Mouse (Mus musculus): ENCODE results near the gene 4632433K11Rik. TPM values are rescaled to one million over a fixed set of nuclear protein-coding genes. Genes with fewer than 3 reads are reported as not detected.

4632433K11Rik gene
- polyA plus RNA-seq, 1 experiment from 2014 or later, result not detected

DNA sequence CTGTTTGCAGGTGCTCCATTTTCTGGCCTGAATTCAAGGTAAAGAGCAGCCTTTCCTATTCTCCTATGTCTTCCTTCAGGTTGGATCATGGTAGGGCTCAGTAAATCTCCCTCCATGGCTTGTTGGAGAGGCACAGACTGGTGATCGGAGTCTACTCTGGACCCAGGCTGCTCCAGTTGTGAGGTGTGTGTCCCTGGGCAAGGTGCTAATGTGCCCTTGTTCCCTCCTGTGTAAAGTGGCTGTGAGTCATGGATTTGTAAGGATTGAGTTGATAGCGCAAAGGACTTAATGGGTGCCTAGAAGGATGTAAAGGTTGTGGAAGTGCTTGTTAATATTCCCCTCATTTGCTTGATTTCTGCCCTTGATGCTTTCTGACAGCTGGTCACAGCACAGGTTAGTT, 48.0 kb downstream of the 4632433K11Rik start:
- Histone ChIP-seq H3K9ac (no peak overlapping the region), H3K27ac (no peak overlapping the region), H3K4me1 (peaks cover 13% of the 10 kb centered on the region), H3K9me3 (no peaks in the 10 kb centered on the region), H3K4me3 (no peak overlapping the region), H3K4me2 (replicated peaks) (peak overlapping the region; percentile 73), H3K36me3 (peaks cover 46% of the 10 kb centered on the region), H3K27me3 (replicated peaks) (no peaks in the 10 kb centered on the region)
- WGBS, result 97% methylated on average over 2 of the region's 2 CpGs
- no peak for ATAC-seq (ENCODE audit: low FRiP score, low read depth)

DNA sequence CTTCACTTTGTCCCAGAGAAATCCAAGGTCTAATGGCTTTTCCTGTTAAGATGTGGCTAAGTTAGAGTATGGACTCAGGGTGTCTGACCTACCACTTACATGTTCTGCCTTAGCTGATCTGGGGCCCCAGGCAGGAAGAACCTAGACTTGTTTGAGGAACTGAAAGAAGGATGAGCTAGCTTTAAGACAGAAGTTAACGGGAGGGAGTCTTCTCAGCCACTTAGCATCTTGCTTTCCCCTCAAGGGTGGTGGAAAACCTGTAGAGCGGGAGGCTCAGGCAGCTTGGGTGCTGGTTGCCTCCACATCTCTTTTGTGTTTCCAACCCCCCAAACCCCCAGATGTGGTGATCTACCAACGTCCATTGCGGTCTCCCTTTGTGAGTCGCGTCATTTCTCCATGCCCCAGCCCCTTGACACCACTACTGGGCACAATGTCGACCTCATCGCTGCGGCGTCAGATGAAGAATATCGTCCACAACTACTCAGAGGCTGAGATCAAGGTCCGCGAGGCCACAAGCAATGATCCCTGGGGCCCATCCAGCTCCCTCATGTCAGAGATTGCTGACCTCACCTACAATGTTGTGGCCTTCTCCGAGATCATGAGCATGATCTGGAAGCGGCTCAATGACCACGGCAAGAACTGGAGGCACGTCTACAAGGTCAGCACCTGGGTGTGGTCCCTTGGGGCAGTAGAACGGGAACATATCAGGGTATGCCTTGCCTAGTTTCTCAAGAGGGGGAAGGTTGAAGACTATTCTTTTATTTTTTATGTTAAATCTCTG, 49.6 kb downstream of the 4632433K11Rik start:
- H3K4me1 ChIP-seq, result peaks cover 16% of the 10 kb centered on the region
- no peak overlapping the region for H3K4me3 ChIP-seq
- no peak overlapping the region for H3K27ac ChIP-seq
- no peaks in the 10 kb centered on the region for H3K9me3 ChIP-seq
- peaks cover 32% of the 10 kb centered on the region for H3K36me3 ChIP-seq
- WGBS, result 94% methylated on average over 18 of the region's 18 CpGs
- no peak overlapping the region for H3K9ac ChIP-seq
- no peak overlapping the region for H3K4me2 ChIP-seq (replicated peaks)
- H3K27me3 ChIP-seq (replicated peaks), result no peaks in the 10 kb centered on the region
- ATAC-seq (ENCODE audit: low FRiP score, low read depth), result no peak

Other genes starting within 250 kb of the 4632433K11Rik start
- 2.7 and 3.1 TPM in 2 replicates for gene Tmem238, start 244.5 kb upstream of the 4632433K11Rik start, polyA plus RNA-seq (2016; fragmentation: Nextera tagmentation; extraction: Ambion mirVana)
- gene Rpl28, start 241.2 kb upstream of the 4632433K11Rik start, polyA plus RNA-seq (2016; fragmentation: Nextera tagmentation; extraction: Ambion mirVana), result 311 and 322 TPM in 2 replicates
- 380 and 386 TPM in 2 replicates for gene Ube2s, start 221.5 kb upstream of the 4632433K11Rik start, polyA plus RNA-seq (2016; fragmentation: Nextera tagmentation; extraction: Ambion mirVana)
- 6.0 and 6.5 TPM in 2 replicates for gene Shisa7, start 189.4 kb upstream of the 4632433K11Rik start, polyA plus RNA-seq (2016; fragmentation: Nextera tagmentation; extraction: Ambion mirVana)
- 4.8 and 5.4 TPM in 2 replicates for gene Isoc2b, start 163.9 kb upstream of the 4632433K11Rik start, polyA plus RNA-seq (2016; fragmentation: Nextera tagmentation; extraction: Ambion mirVana)
- gene Isoc2a, start 157.0 kb upstream of the 4632433K11Rik start, polyA plus RNA-seq (2016; fragmentation: Nextera tagmentation; extraction: Ambion mirVana), result 0.91 and 0.93 TPM in 2 replicates
- 0.29 TPM in 1 of 2 replicates, not detected in the other for gene Gm36210, start 127.6 kb upstream of the 4632433K11Rik start, polyA plus RNA-seq (2016; fragmentation: Nextera tagmentation; extraction: Ambion mirVana)
- 4.4 and 4.5 TPM in 2 replicates for gene Zfp628, start 118.9 kb upstream of the 4632433K11Rik start, polyA plus RNA-seq (2016; fragmentation: Nextera tagmentation; extraction: Ambion mirVana)
- gene Nat14, start 112.1 kb upstream of the 4632433K11Rik start, polyA plus RNA-seq (2016; fragmentation: Nextera tagmentation; extraction: Ambion mirVana), result 13.0 and 13.7 TPM in 2 replicates
- 2.5 and 3.0 TPM in 2 replicates for gene Ssc5d, start 108.3 kb upstream of the 4632433K11Rik start, polyA plus RNA-seq (2016; fragmentation: Nextera tagmentation; extraction: Ambion mirVana)
- 0.13 TPM in 2 replicates for gene Sbk2, start 69.7 kb upstream of the 4632433K11Rik start, polyA plus RNA-seq (2016; fragmentation: Nextera tagmentation; extraction: Ambion mirVana)
- gene Sbk3, start 63.0 kb upstream of the 4632433K11Rik start, polyA plus RNA-seq (2016; fragmentation: Nextera tagmentation; extraction: Ambion mirVana), result 0.11 TPM in 2 replicates
- 52.4 and 57.5 TPM in 2 replicates for gene Zfp579, start 38.0 kb upstream of the 4632433K11Rik start, polyA plus RNA-seq (2016; fragmentation: Nextera tagmentation; extraction: Ambion mirVana)
- 8.2 and 8.7 TPM in 2 replicates for gene Zfp524, start 19.7 kb upstream of the 4632433K11Rik start, polyA plus RNA-seq (2016; fragmentation: Nextera tagmentation; extraction: Ambion mirVana)
- gene Fiz1, start 19.4 kb upstream of the 4632433K11Rik start, polyA plus RNA-seq (2016; fragmentation: Nextera tagmentation; extraction: Ambion mirVana), result 62.0 and 63.3 TPM in 2 replicates
- 0.26 TPM in 1 of 2 replicates, not detected in the other for gene Gm44973, start 18.6 kb upstream of the 4632433K11Rik start, polyA plus RNA-seq (2016; fragmentation: Nextera tagmentation; extraction: Ambion mirVana)
- 6.6 and 6.9 TPM in 2 replicates for gene Zfp865, start 13.7 kb upstream of the 4632433K11Rik start, polyA plus RNA-seq (2016; fragmentation: Nextera tagmentation; extraction: Ambion mirVana)
- 14.3 and 17.0 TPM in 2 replicates for gene Ccdc106, start 13.6 kb upstream of the 4632433K11Rik start, polyA plus RNA-seq (2016; fragmentation: Nextera tagmentation; extraction: Ambion mirVana)
- gene Zfp784, start 4.3 kb downstream of the 4632433K11Rik start, polyA plus RNA-seq (2016; fragmentation: Nextera tagmentation; extraction: Ambion mirVana), result 4.2 and 5.9 TPM in 2 replicates
- 53.5 and 56.0 TPM in 2 replicates for gene Zfp580, start 17.4 kb downstream of the 4632433K11Rik start, polyA plus RNA-seq (2016; fragmentation: Nextera tagmentation; extraction: Ambion mirVana)
- 147 and 163 TPM in 2 replicates for gene U2af2, start 28.0 kb downstream of the 4632433K11Rik start, polyA plus RNA-seq (2016; fragmentation: Nextera tagmentation; extraction: Ambion mirVana)
- 73.4 and 80.5 TPM in 2 replicates for gene Epn1, start 46.1 kb downstream of the 4632433K11Rik start, polyA plus RNA-seq (2016; fragmentation: Nextera tagmentation; extraction: Ambion mirVana)
- 0.18 TPM in 1 of 2 replicates, not detected in the other for gene Rfpl4, start 82.8 kb downstream of the 4632433K11Rik start, polyA plus RNA-seq (2016; fragmentation: Nextera tagmentation; extraction: Ambion mirVana)
- 0.27 and 0.38 TPM in 2 replicates for gene Rasl2-9, start 91.8 kb downstream of the 4632433K11Rik start, polyA plus RNA-seq (2016; fragmentation: Nextera tagmentation; extraction: Ambion mirVana)
- gene Vmn1r55, start 115.6 kb downstream of the 4632433K11Rik start, polyA plus RNA-seq (2016; fragmentation: Nextera tagmentation; extraction: Ambion mirVana), result 0.01 and 0.08 TPM in 2 replicates
- gene Vmn1r56, start 162.6 kb downstream of the 4632433K11Rik start, polyA plus RNA-seq (2016; fragmentation: Nextera tagmentation; extraction: Ambion mirVana), result not detected in 2 replicates
- not detected in 2 replicates for gene Vmn1r57, start 184.4 kb downstream of the 4632433K11Rik start, polyA plus RNA-seq (2016; fragmentation: Nextera tagmentation; extraction: Ambion mirVana)

All from neural tube, embryonic 12.5 days (tissue).